Mouse (Mus musculus) testis, adult 2 months (tissue): ENCODE results near the gene Gmpr. TPM values are rescaled to one million over a fixed set of nuclear protein-coding genes. Genes with fewer than 3 reads are reported as not detected.

Source experiments
- H3K27ac ChIP-seq: fragments of 200-500 bp; 2 replicates; pipeline ENCODE4 v1.5.1; 2012; ENCODE audit warnings: low read depth, low read length; ENCODE audit not compliant: control insufficient read depth, insufficient read depth
- H3K27me3 ChIP-seq: fragments of 200-500 bp; 2 replicates; pipeline ENCODE4 v1.6.1; 2012; ENCODE audit warnings: mild to moderate bottlenecking, low read length, moderate library complexity; ENCODE audit not compliant: control insufficient read depth, insufficient read depth
- H3K36me3 ChIP-seq: fragments of 200-500 bp; 2 replicates; pipeline ENCODE4 v1.6.1; 2012; ENCODE audit warnings: mild to moderate bottlenecking, low read length; ENCODE audit not compliant: control insufficient read depth, insufficient read depth
- H3K4me1 ChIP-seq: fragments of 200-500 bp; 2 replicates; pipeline ENCODE4 v1.6.1; 2012; ENCODE audit warnings: low read length; ENCODE audit not compliant: control insufficient read depth, insufficient read depth
- H3K4me3 ChIP-seq: fragments of 200-500 bp; 2 replicates; pipeline ENCODE4 v1.5.1; 2012; ENCODE audit warnings: low read depth, mild to moderate bottlenecking, low read length, moderate library complexity, mixed read lengths; ENCODE audit not compliant: control insufficient read depth
- CTCF ChIP-seq: fragments of 200-500 bp; IDR thresholded peaks from 2 replicates; pipeline ENCODE4 v1.5.1; 2012; ENCODE audit warnings: low read depth, mild to moderate bottlenecking, inconsistent platforms, low read length, moderate library complexity; ENCODE audit not compliant: control insufficient read depth, insufficient read depth, insufficient replicate concordance
- POLR2A ChIP-seq: fragments of 200-500 bp; IDR thresholded peaks from 2 replicates; pipeline ENCODE4 v1.6.1; 2012; ENCODE audit warnings: low read depth, mild to moderate bottlenecking, inconsistent platforms, low read length, moderate library complexity; ENCODE audit not compliant: control insufficient read depth
- polyA plus RNA-seq: library from polyadenylated mRNA; depleted of rRNA; stranded (reverse); fragments of >200 nt; gene quantifications from 2 replicates; pipeline ENCODE4 v1.2.3, GENCODE M21; 2012

Gmpr gene
- polyA plus RNA-seq, 1 experiment, result 6.4 TPM

DNA sequence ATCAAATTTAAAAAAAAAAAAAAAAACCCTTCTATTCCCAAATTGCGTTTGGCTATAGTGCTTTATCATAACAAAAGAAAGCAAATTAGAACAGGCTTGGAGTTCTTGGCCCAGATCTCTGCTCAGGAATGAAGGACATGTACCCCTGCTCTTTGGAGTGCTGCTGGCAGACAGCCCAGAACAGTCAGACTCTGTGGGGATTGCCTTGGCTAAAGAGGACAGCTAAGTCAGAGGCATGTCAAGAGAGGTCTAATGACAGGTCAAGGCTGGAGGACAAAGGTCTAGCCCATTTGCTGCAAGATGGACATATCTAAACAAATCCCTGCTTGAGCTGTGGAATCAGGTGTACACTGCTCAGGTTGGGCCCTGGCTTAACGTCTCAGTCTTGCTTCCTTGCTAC is 20.6 kb upstream of the Gmpr start:
- Histone ChIP-seq H3K4me3 (no peak overlapping the region), H3K27ac (no peak overlapping the region), H3K4me1 (no peaks in the 10 kb centered on the region), H3K27me3 (no peaks in the 10 kb centered on the region), H3K36me3 (no peaks in the 10 kb centered on the region)
- TF ChIP-seq CTCF, result no peak
- no peak for TF ChIP-seq POLR2A

DNA sequence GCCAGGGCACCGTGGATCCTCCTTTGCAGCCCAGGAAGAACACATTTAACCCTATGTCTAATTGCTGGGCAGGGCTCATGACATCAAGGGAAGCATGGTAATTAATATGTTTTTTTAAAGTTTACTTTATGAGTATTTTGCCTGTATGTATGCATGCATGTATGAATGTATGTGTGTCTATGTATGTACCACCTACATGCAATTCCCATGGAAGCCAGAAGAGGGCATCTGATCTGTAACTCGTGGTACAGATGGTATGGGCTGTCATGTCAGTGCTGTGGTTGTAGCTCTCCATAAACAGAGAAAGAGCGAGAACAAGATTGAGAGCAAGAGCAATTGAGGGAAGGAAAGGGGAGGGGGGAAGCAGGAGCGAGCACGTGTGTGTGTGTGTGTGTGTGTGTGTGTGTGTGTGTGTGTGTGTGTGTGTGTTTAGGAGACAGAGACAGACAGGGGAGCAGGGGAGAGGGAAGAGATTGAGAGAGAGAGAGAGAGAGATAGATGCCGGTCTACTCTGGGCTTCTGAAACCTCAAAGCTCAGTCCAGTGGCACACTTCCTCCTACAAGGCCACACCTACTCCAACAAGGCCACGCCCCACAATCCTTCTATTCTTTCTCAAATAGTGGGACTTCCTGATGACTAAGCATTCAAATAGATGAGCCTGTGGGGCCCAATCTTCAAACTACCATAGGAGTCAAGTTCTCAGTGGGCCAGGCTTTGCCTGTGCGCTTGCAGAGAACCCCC is 15.1 kb upstream of the Gmpr start:
- no peaks in the 10 kb centered on the region for H3K36me3 ChIP-seq
- TF ChIP-seq POLR2A, result no peak
- no peak for TF ChIP-seq CTCF
- no peak overlapping the region for H3K27ac ChIP-seq
- H3K27me3 ChIP-seq, result no peaks in the 10 kb centered on the region
- no peak overlapping the region for H3K4me3 ChIP-seq
- peaks cover 4% of the 10 kb centered on the region; the same call in 1 of the 2 replicates for H3K4me1 ChIP-seq

GRCm38 (mm10) chr13:45493846-45494245 is 13.4 kb upstream of the Gmpr start:
- Histone ChIP-seq H3K27ac (no peak overlapping the region), H3K27me3 (no peaks in the 10 kb centered on the region)

DNA sequence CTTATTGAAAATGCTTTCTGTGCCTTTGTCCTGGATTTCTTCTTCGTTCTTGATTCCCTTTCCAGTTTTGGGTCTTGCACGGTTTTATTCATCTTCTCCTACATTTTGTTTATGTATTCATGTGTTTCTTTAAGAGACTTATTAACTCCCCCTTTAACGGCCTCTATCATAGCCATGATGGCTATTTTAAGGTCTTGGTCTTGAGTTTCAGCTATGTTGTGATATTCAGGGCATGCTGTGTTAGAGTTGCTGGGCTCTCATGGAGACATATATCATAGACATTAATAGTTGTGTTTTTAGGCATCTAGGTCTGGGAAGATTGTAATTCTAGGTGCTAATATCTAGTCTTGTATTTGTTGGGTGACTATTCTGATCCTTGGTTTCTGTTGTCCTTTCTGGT is 8.6 kb upstream of the Gmpr start:
- Histone ChIP-seq H3K36me3 (no peaks in the 10 kb centered on the region), H3K27ac (no peak overlapping the region), H3K4me3 (no peak overlapping the region), H3K27me3 (no peaks in the 10 kb centered on the region), H3K4me1 (peaks cover 3% of the 10 kb centered on the region; the same call in 1 of the 2 replicates)
- TF ChIP-seq POLR2A (no peak), CTCF (no peak)

More at GRCm38 (mm10) chr13:45493846-45494245, 13.4 kb upstream of the Gmpr start:
- Histone ChIP-seq H3K4me3 (peak overlapping the region; percentile 32), H3K36me3 (no peaks in the 10 kb centered on the region), H3K4me1 (peaks cover 4% of the 10 kb centered on the region; the same call in 1 of the 2 replicates)
- TF ChIP-seq CTCF (no peak), POLR2A (no peak)

DNA sequence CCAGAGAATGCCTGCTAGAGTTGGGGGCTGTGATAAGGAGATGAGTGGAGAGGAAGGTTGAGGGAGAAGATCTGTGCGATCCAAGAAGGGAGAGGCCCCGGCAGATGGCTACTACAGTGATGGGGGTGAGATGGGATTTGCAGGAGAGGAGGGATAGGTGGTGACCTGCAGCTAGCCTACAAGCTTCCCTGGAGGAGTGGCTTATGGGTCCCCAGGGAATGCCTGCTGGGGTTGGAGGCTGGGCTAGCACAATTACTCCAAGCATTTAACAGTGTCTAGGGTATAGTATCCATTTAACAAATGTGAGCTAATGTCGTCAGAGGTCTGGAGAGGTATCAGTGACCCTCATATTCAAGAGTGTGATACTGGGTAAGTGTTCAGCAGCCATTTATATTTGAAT is 7.9 kb upstream of the Gmpr start:
- no peaks in the 10 kb centered on the region for H3K27me3 ChIP-seq
- H3K36me3 ChIP-seq, result no peaks in the 10 kb centered on the region
- no peak overlapping the region for H3K27ac ChIP-seq
- H3K4me1 ChIP-seq, result no peaks in the 10 kb centered on the region
- TF ChIP-seq POLR2A (no peak), CTCF (no peak)
- no peak overlapping the region for H3K4me3 ChIP-seq

- Histone ChIP-seq H3K27ac (no peak overlapping the region), H3K36me3 (no peaks in the 10 kb centered on the region), H3K4me3 (no peak overlapping the region), H3K27me3 (no peaks in the 10 kb centered on the region), H3K4me1 (no peaks in the 10 kb centered on the region)
- TF ChIP-seq CTCF, result no peak
These were observed 7.3 kb upstream of the Gmpr start for GRCm38 (mm10) chr13:45499906-45500305.

GRCm38 (mm10) chr13:45502791-45503190 is 4.5 kb upstream of the Gmpr start:
- H3K4me3 ChIP-seq, result no peak overlapping the region
- no peaks in the 10 kb centered on the region for H3K36me3 ChIP-seq
- no peaks in the 10 kb centered on the region for H3K27me3 ChIP-seq
- peaks cover 6% of the 10 kb centered on the region for H3K4me1 ChIP-seq
- TF ChIP-seq POLR2A, result no peak
- H3K27ac ChIP-seq, result no peak overlapping the region

DNA sequence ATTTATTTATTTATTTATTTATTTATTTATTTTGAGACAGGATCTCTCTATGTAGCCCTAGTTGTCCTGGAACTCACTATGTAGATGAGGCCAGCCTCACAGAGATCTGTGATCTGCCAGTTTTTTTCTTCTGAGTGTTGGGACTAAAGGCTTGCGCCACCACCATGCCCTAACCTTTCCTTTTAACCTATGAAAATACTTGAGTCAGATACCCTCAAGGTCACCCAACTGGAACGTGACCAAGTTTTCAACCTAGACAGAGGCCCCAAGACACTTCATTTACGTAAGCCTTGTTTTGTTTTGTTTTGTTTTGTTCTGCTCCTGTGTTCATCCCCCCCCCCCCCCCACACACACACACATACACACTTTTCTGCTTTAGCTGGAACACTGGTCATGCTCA is 1.7 kb upstream of the Gmpr start:
- H3K27me3 ChIP-seq, result no peaks in the 10 kb centered on the region
- H3K4me3 ChIP-seq, result no peak overlapping the region
- H3K36me3 ChIP-seq, result no peaks in the 10 kb centered on the region
- no peak overlapping the region for H3K27ac ChIP-seq
- peaks cover 11% of the 10 kb centered on the region for H3K4me1 ChIP-seq
- no peak for TF ChIP-seq CTCF
- TF ChIP-seq POLR2A, result no peak

- peak overlapping the region; percentile 41 for H3K4me3 ChIP-seq
- peaks cover 11% of the 10 kb centered on the region for H3K4me1 ChIP-seq
- no peaks in the 10 kb centered on the region for H3K27me3 ChIP-seq
- TF ChIP-seq CTCF (no peak), POLR2A (no peak)
- H3K27ac ChIP-seq, result no peak overlapping the region
- no peaks in the 10 kb centered on the region for H3K36me3 ChIP-seq
These were observed 1.3 kb downstream of the Gmpr start for GRCm38 (mm10) chr13:45508495-45508894.
